9 mouse cellular contexts compared by ENCODE assay signal in the genomic region with DNA sequence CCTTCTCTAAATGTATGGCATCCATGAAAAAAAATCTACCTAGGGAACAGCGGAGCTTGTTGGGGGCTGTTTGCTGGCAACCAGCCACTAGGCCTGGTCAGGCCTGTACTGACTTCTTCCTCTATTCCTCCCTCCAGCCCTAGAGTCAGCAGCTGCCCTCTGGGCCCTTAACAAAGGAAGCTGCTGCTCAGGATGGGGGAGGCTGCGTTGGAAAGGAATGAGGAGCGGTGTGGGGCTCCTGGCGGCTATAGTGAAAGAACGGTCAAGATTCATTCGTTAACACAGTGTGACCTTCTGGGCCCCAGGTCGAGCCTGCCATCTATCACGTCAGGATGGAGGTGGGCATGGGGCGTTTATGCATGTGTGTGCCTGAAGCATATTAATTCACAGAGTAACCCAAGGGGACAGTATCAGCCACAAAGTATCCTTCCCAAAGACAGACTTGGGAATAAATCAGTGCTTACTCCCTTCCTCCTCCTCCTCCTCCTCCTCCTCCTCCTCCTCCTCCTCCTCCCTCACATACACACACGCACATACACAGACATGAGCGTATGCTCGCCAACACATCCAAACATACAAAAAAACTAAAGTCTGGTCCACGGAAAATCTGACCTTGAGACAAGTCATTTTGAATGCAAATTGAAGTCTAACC.
DNase-seq lines count a peak whose midpoint lies in the region; ATAC-seq lines count a peak whose summit lies in the region.
"Had no signal": no experiment of that assay in that cellular context is flagged by ENCODE, and none has a peak within 500 bp of the region (broad histone marks: within the 10 kb centered on the region; RNA-seq: fewer than 3 reads in every experiment).

No protein-coding gene starts in this region.

- peak; percentile 22 to 39 for DNase-seq in kidney, postnatal 4 days
- DNase-seq in kidney, adult 11 months, result no peak
- no peak for DNase-seq in gastrocnemius, postnatal 36 days
- DNase-seq in frontal cortex, postnatal 36 days (ENCODE audit: low spot score in 2 of 2), result no peak
- no peak for DNase-seq in adrenal gland, postnatal 4 days (ENCODE audit: low spot score in 2 of 2)

- no peak for ATAC-seq in embryonic facial prominence, embryonic 13.5 days (ENCODE audit: insufficient number of reproducible peaks, insufficient read depth, low FRiP score, low TSS enrichment, low read depth)
- peak; percentile 43; the same call in 1 of the 2 replicates for ATAC-seq in intestine, embryonic 16.5 days
- peak; percentile 61 for ATAC-seq in neural tube, embryonic 15.5 days (ENCODE audit: low FRiP score)

- intact Hi-C loops in gastrocnemius, postnatal 36 days (cut with DNase I), result no loop called here

- 29% methylated on average over 13 of the region's 13 CpGs for WGBS in embryonic facial prominence, embryonic 13.5 days
- WGBS in intestine, embryonic 16.5 days, result 40% methylated on average over 13 of the region's 13 CpGs
- WGBS in neural tube, embryonic 15.5 days, result 15% methylated on average over 12 of the region's 13 CpGs

- no peaks in the 10 kb centered on the region for H3K9me3 ChIP-seq in embryonic facial prominence, embryonic 13.5 days
- H3K9me3 ChIP-seq in intestine, embryonic 16.5 days (ENCODE audit: control insufficient read depth, low read length), result no peaks in the 10 kb centered on the region
- H3K9me3 ChIP-seq in neural tube, embryonic 15.5 days (replicated peaks), result no peaks in the 10 kb centered on the region

- H3K4me3 ChIP-seq in embryonic facial prominence, embryonic 13.5 days, result no peak overlapping the region
- H3K4me3 ChIP-seq in intestine, embryonic 16.5 days (ENCODE audit: low read length), result no peak overlapping the region
- H3K4me3 ChIP-seq in neural tube, embryonic 15.5 days (replicated peaks), result no peak overlapping the region

- H3K9ac ChIP-seq in embryonic facial prominence, embryonic 13.5 days, result peak overlapping the region; percentile 54; the same call in 1 of the 2 replicates
- H3K9ac ChIP-seq in intestine, embryonic 16.5 days (ENCODE audit: low read depth, low read length), result no peak overlapping the region
- no peak overlapping the region for H3K9ac ChIP-seq in neural tube, embryonic 15.5 days (replicated peaks)

- H3K36me3 ChIP-seq in embryonic facial prominence, embryonic 13.5 days, result no peaks in the 10 kb centered on the region
- H3K36me3 ChIP-seq in intestine, embryonic 16.5 days (ENCODE audit: control insufficient read depth, insufficient read depth, low read length), result no peaks in the 10 kb centered on the region
- H3K36me3 ChIP-seq in neural tube, embryonic 15.5 days, result no peaks in the 10 kb centered on the region

- no peaks in the 10 kb centered on the region for H3K27me3 ChIP-seq in embryonic facial prominence, embryonic 13.5 days
- no peaks in the 10 kb centered on the region for H3K27me3 ChIP-seq in intestine, embryonic 16.5 days (replicated peaks; ENCODE audit: control insufficient read depth, insufficient read depth, low read length)
- no peaks in the 10 kb centered on the region for H3K27me3 ChIP-seq in neural tube, embryonic 15.5 days (replicated peaks)

- H3K4me2 ChIP-seq in embryonic facial prominence, embryonic 13.5 days, result peak overlapping the region; percentile 26
- no peak overlapping the region for H3K4me2 ChIP-seq in intestine, embryonic 16.5 days (ENCODE audit: low read depth, low read length)
- no peak overlapping the region for H3K4me2 ChIP-seq in neural tube, embryonic 15.5 days

- H3K4me1 ChIP-seq in embryonic facial prominence, embryonic 13.5 days, result peaks cover 70% of the 10 kb centered on the region
- H3K4me1 ChIP-seq in intestine, embryonic 16.5 days (ENCODE audit: control insufficient read depth, insufficient read depth, low read length), result peaks cover 20% of the 10 kb centered on the region
- peaks cover 39% of the 10 kb centered on the region for H3K4me1 ChIP-seq in neural tube, embryonic 15.5 days

- peak overlapping the region; percentile 88 for H3K27ac ChIP-seq in embryonic facial prominence, embryonic 13.5 days
- no peak overlapping the region for H3K27ac ChIP-seq in intestine, embryonic 16.5 days (ENCODE audit: low read length)
- peak overlapping the region; percentile 75 for H3K27ac ChIP-seq in neural tube, embryonic 15.5 days (replicated peaks)
- H3K27ac ChIP-seq: macrophage had no signal

Comparison
In these comparisons a context has a peak if more than half of its experiments do, and no peak if none do; other contexts are left out.
1. DNase-seq: peak in kidney, postnatal 4 days (2 of 2); none in kidney, adult 11 months (single experiment), gastrocnemius, postnatal 36 days (0 of 2), frontal cortex, postnatal 36 days (0 of 2) and adrenal gland, postnatal 4 days (0 of 2).